Mouse (Mus musculus): ENCODE results near the gene Gpnmb. TPM values are rescaled to one million over a fixed set of nuclear protein-coding genes. Genes with fewer than 3 reads are reported as not detected.
A peak's percentile ranks its signal among the peaks of the same experiment; 100 is the strongest.

The Gpnmb gene
- total and polyA plus RNA-seq, 2 experiments from 2014 or later: 1.6 to 1.8 TPM

DNA sequence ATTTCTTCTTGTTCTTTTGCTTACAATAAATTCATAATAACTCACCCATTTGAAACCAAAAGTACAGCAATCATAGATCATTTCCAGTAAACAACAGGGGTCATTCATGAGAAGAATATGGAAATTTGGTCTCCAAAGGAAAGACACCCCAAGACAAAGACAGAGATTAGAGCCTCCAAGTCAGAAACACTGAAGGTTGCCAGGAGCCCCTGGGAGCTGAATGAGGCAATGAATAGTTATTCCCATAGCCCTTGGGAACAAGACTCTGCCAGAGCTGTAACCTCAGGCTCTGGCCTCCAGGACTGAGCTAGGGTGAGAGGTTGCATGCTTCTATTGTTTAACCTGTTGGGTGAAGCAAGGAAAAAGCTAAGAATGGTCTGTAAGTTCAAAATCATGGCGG, 17.0 kb upstream of the Gpnmb start:
- Histone ChIP-seq H3K27ac (ENCODE audit: low read depth, low read length) (no peak overlapping the region), H3K36me3 (ENCODE audit: insufficient read depth) (no peaks in the 10 kb centered on the region), H3K4me1 (ENCODE audit: insufficient read depth) (no peaks in the 10 kb centered on the region), H3K9me3 (ENCODE audit: low read length) (no peaks in the 10 kb centered on the region), H3K9ac (no peak overlapping the region), H3K4me2 (ENCODE audit: low read depth) (no peak overlapping the region), H3K4me3 (ENCODE audit: low read depth, low read length) (no peak overlapping the region), H3K27me3 (ENCODE audit: insufficient read depth, low read length) (no peaks in the 10 kb centered on the region)
- ATAC-seq (no peak), DNase-seq (no peak)
- TF ChIP-seq CTCF (IDR thresholded peaks at IDR 0.05; ENCODE audit: low read depth): no peak
- 86% methylated on average over 1 of the region's 1 CpGs for WGBS

GRCm38 (mm10) chr6:49021141-49022012, 15.0 kb upstream of the Gpnmb start:
- H3K4me3 ChIP-seq (ENCODE audit: low read depth, low read length): no peak overlapping the region
- no peaks in the 10 kb centered on the region for H3K27me3 ChIP-seq (ENCODE audit: insufficient read depth, low read length)
- no peaks in the 10 kb centered on the region for H3K36me3 ChIP-seq (ENCODE audit: insufficient read depth)
- H3K9ac ChIP-seq: no peak overlapping the region
- no peaks in the 10 kb centered on the region for H3K4me1 ChIP-seq (ENCODE audit: insufficient read depth)
- TF ChIP-seq CTCF (IDR thresholded peaks at IDR 0.05; ENCODE audit: low read depth): no peak
- no peaks in the 10 kb centered on the region for H3K9me3 ChIP-seq (ENCODE audit: low read length)
- H3K27ac ChIP-seq (ENCODE audit: low read depth, low read length): no peak overlapping the region
- H3K4me2 ChIP-seq (ENCODE audit: low read depth): no peak overlapping the region
- peak; percentile 90 for ATAC-seq
- WGBS: 14% methylated on average over 14 of the region's 14 CpGs
- DNase-seq: peak; percentile 60

- TF ChIP-seq CTCF (IDR thresholded peaks at IDR 0.05; ENCODE audit: low read depth): no peak
These were observed 14.0 kb upstream of the Gpnmb start for GRCm38 (mm10) chr6:49022384-49022783.

GRCm38 (mm10) chr6:49023315-49023714, 13.0 kb upstream of the Gpnmb start:
- Histone ChIP-seq H3K9me3 (ENCODE audit: low read length) (no peaks in the 10 kb centered on the region), H3K9ac (no peak overlapping the region), H3K27me3 (ENCODE audit: insufficient read depth, low read length) (no peaks in the 10 kb centered on the region), H3K4me1 (ENCODE audit: insufficient read depth) (no peaks in the 10 kb centered on the region), H3K27ac (ENCODE audit: low read depth, low read length) (no peak overlapping the region), H3K4me2 (ENCODE audit: low read depth) (no peak overlapping the region), H3K36me3 (ENCODE audit: insufficient read depth) (no peaks in the 10 kb centered on the region), H3K4me3 (ENCODE audit: low read depth, low read length) (no peak overlapping the region)
- 90% methylated on average over 10 of the region's 10 CpGs for WGBS
- no peak for TF ChIP-seq CTCF (IDR thresholded peaks at IDR 0.05; ENCODE audit: low read depth)
- DNase-seq (no peak), ATAC-seq (no peak)

More at GRCm38 (mm10) chr6:49022384-49022783, 14.0 kb upstream of the Gpnmb start:
- ATAC-seq: no peak
- Histone ChIP-seq H3K36me3 (ENCODE audit: insufficient read depth) (no peaks in the 10 kb centered on the region), H3K9ac (no peak overlapping the region), H3K4me3 (ENCODE audit: low read depth, low read length) (no peak overlapping the region), H3K4me2 (ENCODE audit: low read depth) (no peak overlapping the region), H3K4me1 (ENCODE audit: insufficient read depth) (no peaks in the 10 kb centered on the region), H3K27ac (ENCODE audit: low read depth, low read length) (no peak overlapping the region), H3K27me3 (ENCODE audit: insufficient read depth, low read length) (no peaks in the 10 kb centered on the region), H3K9me3 (ENCODE audit: low read length) (no peaks in the 10 kb centered on the region)
- WGBS: 75% methylated on average over 2 of the region's 2 CpGs
- DNase-seq: no peak

GRCm38 (mm10) chr6:49025290-49025689, 11.1 kb upstream of the Gpnmb start:
- Histone ChIP-seq H3K36me3 (ENCODE audit: insufficient read depth) (no peaks in the 10 kb centered on the region), H3K9me3 (ENCODE audit: low read length) (no peaks in the 10 kb centered on the region), H3K9ac (no peak overlapping the region), H3K4me2 (ENCODE audit: low read depth) (no peak overlapping the region), H3K27ac (ENCODE audit: low read depth, low read length) (no peak overlapping the region), H3K27me3 (ENCODE audit: insufficient read depth, low read length) (no peaks in the 10 kb centered on the region), H3K4me3 (ENCODE audit: low read depth, low read length) (no peak overlapping the region), H3K4me1 (ENCODE audit: insufficient read depth) (no peaks in the 10 kb centered on the region)
- ATAC-seq (no peak), DNase-seq (no peak)
- no peak for TF ChIP-seq CTCF (IDR thresholded peaks at IDR 0.05; ENCODE audit: low read depth)
- 64% methylated on average over 7 of the region's 7 CpGs for WGBS

GRCm38 (mm10) chr6:49026496-49026895, 9.8 kb upstream of the Gpnmb start:
- TF ChIP-seq CTCF (IDR thresholded peaks at IDR 0.05; ENCODE audit: low read depth): no peak
- H3K9ac ChIP-seq: no peak overlapping the region
- no peaks in the 10 kb centered on the region for H3K36me3 ChIP-seq (ENCODE audit: insufficient read depth)
- ATAC-seq (no peak), DNase-seq (no peak)
- H3K4me3 ChIP-seq (ENCODE audit: low read depth, low read length): no peak overlapping the region
- no peak overlapping the region for H3K4me2 ChIP-seq (ENCODE audit: low read depth)
- H3K4me1 ChIP-seq (ENCODE audit: insufficient read depth): no peaks in the 10 kb centered on the region
- no peaks in the 10 kb centered on the region for H3K9me3 ChIP-seq (ENCODE audit: low read length)
- 95% methylated on average over 5 of the region's 5 CpGs for WGBS
- H3K27me3 ChIP-seq (ENCODE audit: insufficient read depth, low read length): no peaks in the 10 kb centered on the region
- H3K27ac ChIP-seq (ENCODE audit: low read depth, low read length): no peak overlapping the region

GRCm38 (mm10) chr6:49028019-49028418, 8.3 kb upstream of the Gpnmb start:
- 87% methylated on average over 6 of the region's 6 CpGs for WGBS
- Histone ChIP-seq H3K4me2 (ENCODE audit: low read depth) (no peak overlapping the region), H3K9me3 (ENCODE audit: low read length) (no peaks in the 10 kb centered on the region), H3K27ac (ENCODE audit: low read depth, low read length) (no peak overlapping the region), H3K27me3 (ENCODE audit: insufficient read depth, low read length) (no peaks in the 10 kb centered on the region), H3K4me3 (ENCODE audit: low read depth, low read length) (no peak overlapping the region), H3K9ac (no peak overlapping the region), H3K36me3 (ENCODE audit: insufficient read depth) (no peaks in the 10 kb centered on the region), H3K4me1 (ENCODE audit: insufficient read depth) (no peaks in the 10 kb centered on the region)
- DNase-seq (no peak), ATAC-seq (no peak)
- no peak for TF ChIP-seq CTCF (IDR thresholded peaks at IDR 0.05; ENCODE audit: low read depth)
